Mouse (Mus musculus): Measurements from ENCODE around the gene Kcne1. TPM values are rescaled to one million over a fixed set of nuclear protein-coding genes. Genes with fewer than 3 reads are reported as not detected.

The Kcne1 gene
- total and polyA plus RNA-seq, 3 experiments, result 0.26 to 0.48 TPM; not detected in 1

DNA sequence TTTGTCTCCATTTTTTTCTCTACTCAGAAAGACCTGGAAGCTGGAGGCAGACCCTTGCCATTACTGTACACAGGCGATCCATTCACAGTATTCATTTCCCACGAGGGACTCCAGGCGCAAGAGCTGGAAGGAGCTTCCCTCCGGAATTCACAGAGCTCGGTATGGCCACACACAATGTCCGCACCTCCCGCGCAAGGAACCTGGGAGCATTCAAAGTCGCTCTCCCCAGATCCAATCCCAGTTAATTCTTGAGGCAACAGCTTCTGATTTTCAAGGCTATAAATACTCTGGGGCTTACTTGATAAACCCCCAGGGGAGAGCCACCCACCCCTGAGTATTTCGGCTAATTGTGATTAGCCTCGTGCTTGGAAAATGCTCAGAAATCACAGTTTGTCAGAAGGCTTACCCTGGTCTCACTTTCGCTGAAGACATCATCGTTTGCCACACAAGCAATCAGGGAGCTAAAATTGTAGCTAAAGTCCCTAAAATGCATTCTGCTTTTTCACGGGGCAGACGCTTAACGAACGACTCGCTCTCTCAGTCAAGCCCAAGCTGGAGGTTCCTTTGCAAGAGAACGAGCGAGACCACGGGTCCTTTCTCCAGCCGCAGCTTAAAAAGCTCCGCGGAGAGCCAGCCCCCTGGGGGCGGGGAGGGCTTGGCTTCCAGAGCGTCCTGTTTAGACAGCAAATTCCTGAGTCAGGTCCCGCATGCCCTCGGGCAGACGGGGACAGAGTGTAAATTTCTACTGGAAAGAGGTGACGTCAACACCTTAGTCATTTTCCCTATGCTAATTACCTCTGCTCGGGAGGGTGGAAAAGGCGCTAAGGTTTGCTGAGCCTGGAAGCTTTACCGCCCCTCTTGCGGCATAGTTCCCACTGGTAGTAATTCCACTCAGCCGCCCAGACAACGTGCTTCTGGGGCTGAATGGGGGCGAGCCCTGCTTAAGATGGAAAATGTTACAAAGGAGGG is 40.5 kb upstream of the Kcne1 start (continued):
- TF ChIP-seq EP300 (IDR thresholded peaks at IDR 0.05; ENCODE audit: low read length), result peak; percentile 52; the same call in 1 of the 2 replicates
- TF ChIP-seq USF1 (IDR thresholded peaks at IDR 0.05; ENCODE audit: low read depth, low read length), result no peak
- TF ChIP-seq POLR2AphosphoS2 (IDR thresholded peaks at IDR 0.05; ENCODE audit: low read depth, low read length), result 0 out of 2 replicates have a peak, but pooled peaks have one; percentile 38
- no peak; the same call in 1 of the 2 replicates for TF ChIP-seq HCFC1 (IDR thresholded peaks at IDR 0.05; ENCODE audit: low read depth, low read length)
- TF ChIP-seq POLR2A (IDR thresholded peaks at IDR 0.05; ENCODE audit: low read depth, low read length), result peak; percentile 38; the same call in 1 of the 2 replicates
- no peak for TF ChIP-seq ZC3H11A (IDR thresholded peaks at IDR 0.05; ENCODE audit: low read depth, low read length)
- TF ChIP-seq ZKSCAN1 (IDR thresholded peaks at IDR 0.05; ENCODE audit: borderline replicate concordance, low read depth, low read length), result no peak
- TF ChIP-seq TCF12 (IDR thresholded peaks at IDR 0.05; ENCODE audit: low read depth, low read length), result no peak; the same call in 1 of the 2 replicates
- TF ChIP-seq GABPA (IDR thresholded peaks at IDR 0.05; ENCODE audit: insufficient replicate concordance, low read depth, low read length), result no peak
- no peak for TF ChIP-seq PAX5 (IDR thresholded peaks at IDR 0.05; ENCODE audit: low read length)
- no peak for TF ChIP-seq CHD1 (IDR thresholded peaks at IDR 0.05; ENCODE audit: low read depth, low read length)
- TF ChIP-seq JUN (IDR thresholded peaks at IDR 0.05; ENCODE audit: insufficient read depth, low read depth, low read length), result peak; percentile 62
- peak; percentile 47; the same call in 1 of the 2 replicates for TF ChIP-seq MAZ (IDR thresholded peaks at IDR 0.05; ENCODE audit: low read depth, low read length)

- Histone ChIP-seq H3K27ac (ENCODE audit: insufficient read depth, low read depth) (no peak overlapping the region), H3K79me2 (replicated peaks; ENCODE audit: control insufficient read depth, extremely low read depth, insufficient read depth, poor library complexity, severe bottlenecking) (no peaks in the 10 kb centered on the region), H3K4me1 (ENCODE audit: control insufficient read depth in 1 of 2, insufficient read depth in 2 of 2) (peaks cover 3 to 35% of the 10 kb centered on the region in 2 experiments; a peak in 2 of 4 replicates), H3K4me2 (ENCODE audit: insufficient read depth, low read depth, poor library complexity, severe bottlenecking) (no peak overlapping the region), H3K9me3 (replicated peaks; ENCODE audit: low read length) (no peaks in the 10 kb centered on the region), H3K4me3 (replicated peaks in 1 of 3; ENCODE audit: low read depth in 2 of 3, low read length in 2 of 3, poor library complexity in 1 of 3) (no peak overlapping the region), H3K36me3 (replicated peaks in 1 of 2; ENCODE audit: control insufficient read depth in 1 of 2, insufficient read depth in 1 of 2, low read length in 1 of 2) (peaks cover 9 to 29% of the 10 kb centered on the region in 2 experiments), H3K27me3 (replicated peaks) (no peaks in the 10 kb centered on the region), H3K9ac (ENCODE audit: insufficient read depth, low read depth) (no peak overlapping the region)
- no peak for DNase-seq (ENCODE audit: extremely low read depth)
- TF ChIP-seq CTCF (conservative IDR thresholded peaks at IDR 0.05 in 1 of 2, IDR thresholded peaks at IDR 0.05 in 1 of 2; ENCODE audit: low read depth in 2 of 2, low read length in 2 of 2) (peak in 1 of 2 experiments; percentile 26; a peak in 1 of 4 replicates), USF1 (IDR thresholded peaks at IDR 0.05; ENCODE audit: low read depth, low read length) (no peak), ZNF384 (IDR thresholded peaks at IDR 0.05; ENCODE audit: low read depth, low read length) (no peak), E2F4 (IDR thresholded peaks at IDR 0.05; ENCODE audit: insufficient replicate concordance, low read depth, low read length) (no peak), JUND (conservative IDR thresholded peaks at IDR 0.05; ENCODE audit: low read depth, low read length) (no peak), MAFK (IDR thresholded peaks at IDR 0.05; ENCODE audit: insufficient replicate concordance, low read length) (no peak), PAX5 (IDR thresholded peaks at IDR 0.05; ENCODE audit: low read length) (no peak), EP300 (IDR thresholded peaks at IDR 0.05; ENCODE audit: low read length) (no peak), MYC (IDR thresholded peaks at IDR 0.05; ENCODE audit: low read depth, low read length) (no peak), SIN3A (IDR thresholded peaks at IDR 0.05; ENCODE audit: low read length) (no peak), MEF2A (IDR thresholded peaks at IDR 0.05; ENCODE audit: borderline replicate concordance, low read depth, low read length) (peak; percentile 38; the same call in 1 of the 2 replicates), POLR2A (IDR thresholded peaks at IDR 0.05; ENCODE audit: low read depth, low read length) (no peak), KAT2A (IDR thresholded peaks at IDR 0.05; ENCODE audit: insufficient replicate concordance, low read length) (no peak), ETS1 (conservative IDR thresholded peaks at IDR 0.05; ENCODE audit: low read depth, low read length) (no peak), TBP (conservative IDR thresholded peaks at IDR 0.05; ENCODE audit: low read depth, low read length) (no peak)
- in situ Hi-C loops (cut with MboI; ENCODE audit: low pct_ligation_motif_present, low pct_unique_long_range_greater_than_20kb, low sequenced_read_pairs), result loop anchor here (5.0 kb wide), 1 partner anchor 44 kb away; no protein-coding TSS in a partner anchor
- dilution Hi-C loops (cut with MboI; ENCODE audit: extremely low pct_ligation_motif_present, extremely low pct_unique_long_range_greater_than_20kb, low sequenced_read_pairs), result no loop called here
These were observed 39.4 kb upstream of the Kcne1 start for GRCm38 (mm10) chr16:92398574-92399118.
